Mouse (Mus musculus): ENCODE results near the gene Pdcd4. TPM values are rescaled to one million over a fixed set of nuclear protein-coding genes. Genes with fewer than 3 reads are reported as not detected.
"Not testable (repeated sequence)": the region's sequence is repeated elsewhere in the genome, so short reads cannot be mapped to it uniquely, and the experiment has no call there.

The Pdcd4 gene
- total and polyA plus RNA-seq, 2 experiments from 2014 or later, result 4.2 to 28.6 TPM

DNA sequence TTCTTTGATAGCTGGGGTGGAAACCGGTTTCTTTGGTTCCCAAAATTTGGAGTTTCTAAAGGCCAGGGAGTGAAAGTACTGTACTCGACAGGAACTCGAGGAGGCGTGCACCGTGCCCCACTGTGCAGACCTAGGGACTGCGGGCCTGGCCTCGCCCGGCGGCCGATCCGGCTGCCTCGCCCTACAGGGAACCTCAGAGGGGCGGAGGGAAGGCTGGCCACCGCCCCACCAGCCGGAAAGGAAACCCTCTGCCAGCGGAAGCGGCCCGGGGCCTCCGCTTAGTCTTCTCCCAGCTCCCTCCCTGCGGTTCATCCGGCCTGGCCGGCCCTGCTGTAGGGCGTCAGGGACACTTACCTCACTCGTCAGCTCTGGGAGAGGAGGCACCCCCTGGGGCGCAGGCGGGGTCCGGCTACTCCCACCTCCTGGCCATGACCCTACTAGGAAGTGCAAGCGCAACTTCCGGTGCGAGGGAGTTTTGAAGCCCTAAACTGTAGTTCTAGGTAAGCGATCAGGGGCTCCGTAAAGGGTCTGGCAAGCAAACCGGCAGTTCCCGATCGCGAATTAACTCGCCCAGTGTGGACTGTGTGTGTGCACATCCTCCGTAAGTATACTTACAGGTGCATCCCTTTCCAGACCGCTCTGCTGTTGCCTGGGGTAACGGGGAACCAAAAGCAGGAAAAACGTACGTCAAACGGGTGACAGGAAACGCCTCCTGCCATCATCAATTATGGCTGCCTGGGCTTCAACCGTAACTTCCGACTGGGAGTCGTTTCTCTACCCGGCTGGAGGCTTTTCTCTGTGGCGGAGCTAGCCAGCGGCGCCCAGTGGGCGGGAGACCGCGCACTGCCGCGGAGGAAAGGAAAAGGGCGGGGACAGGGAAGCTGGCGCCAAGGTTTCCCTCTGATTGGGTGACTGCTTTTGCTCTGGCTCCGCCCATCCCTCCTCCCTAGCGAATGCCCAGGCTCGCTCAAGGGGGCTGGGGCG, 52.1 kb downstream of the Pdcd4 start, which contains the start of the genes Shoc2 and Bbip1:
Gene Shoc2, plus strand, starts transcription at position 505 of the 984 bp plus-strand sequence.
Gene Bbip1, minus strand, starts transcription at position 826 of the 984 bp plus-strand sequence.
- TF ChIP-seq CTCF (IDR thresholded peaks at IDR 0.05; ENCODE audit: low read depth) (no peak), EP300 (IDR thresholded peaks at IDR 0.05; ENCODE audit: low read depth) (peak; percentile 95)
- peak within 1 kb of the TSS; percentile 83 for H3K4me2 ChIP-seq (ENCODE audit: low read depth, low read length)
- peak within 1 kb of the TSS; percentile 98 for H3K9ac ChIP-seq (replicated peaks; ENCODE audit: low read depth, low read length)
- H3K4me3 ChIP-seq (ENCODE audit: low read depth, low read length), result peak within 1 kb of the TSS; percentile 89
- H3K9me3 ChIP-seq (replicated peaks; ENCODE audit: control insufficient read depth, low read length), result no peaks in the 10 kb centered on the region
- peaks cover 15% of the 10 kb centered on the region for H3K4me1 ChIP-seq (ENCODE audit: control insufficient read depth, insufficient read depth)
- H3K27me3 ChIP-seq (ENCODE audit: control insufficient read depth, insufficient read depth, low read length), result no peaks in the 10 kb centered on the region
- peak within 1 kb of the TSS; percentile 96 for H3K27ac ChIP-seq (ENCODE audit: low read depth)
- WGBS, result under 1% methylated on average over 61 of the region's 62 CpGs
- no peaks in the 10 kb centered on the region for H3K36me3 ChIP-seq (replicated peaks; ENCODE audit: control insufficient read depth, insufficient read depth, low read length)
- DNase-seq (ENCODE audit: low spot score), result peak; percentile 100
- peak; percentile 92 for ATAC-seq (ENCODE audit: insufficient read depth, low read depth)

DNA sequence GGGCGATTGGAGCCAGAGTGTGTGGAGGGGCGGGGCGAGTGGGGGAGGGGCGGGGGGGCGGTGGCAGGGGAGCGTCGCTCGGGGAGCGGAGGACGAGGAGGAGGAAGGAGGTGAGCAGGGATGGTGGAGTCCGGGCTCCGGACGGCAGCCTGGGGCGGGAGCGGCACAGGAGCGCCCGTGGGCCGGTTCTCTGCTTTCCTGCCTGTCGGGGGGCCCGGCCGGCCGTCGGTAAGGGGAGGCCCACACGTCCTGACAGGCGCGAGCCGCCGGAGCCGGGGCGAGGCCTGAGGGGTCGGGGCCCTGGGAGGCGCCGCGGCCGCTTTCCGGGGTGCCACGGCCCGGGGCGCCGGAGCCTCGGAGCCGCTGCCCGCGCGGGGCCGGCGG, 52.7 kb downstream of the Pdcd4 start:
- peak overlapping the region; percentile 96 for H3K27ac ChIP-seq (ENCODE audit: low read depth)
- no peaks in the 10 kb centered on the region for H3K36me3 ChIP-seq (replicated peaks; ENCODE audit: control insufficient read depth, insufficient read depth, low read length)
- H3K4me2 ChIP-seq (ENCODE audit: low read depth, low read length), result peak overlapping the region; percentile 83
- peak overlapping the region; percentile 98 for H3K9ac ChIP-seq (replicated peaks; ENCODE audit: low read depth, low read length)
- TF ChIP-seq CTCF (IDR thresholded peaks at IDR 0.05; ENCODE audit: low read depth) (no peak), EP300 (IDR thresholded peaks at IDR 0.05; ENCODE audit: low read depth) (no peak)
- under 1% methylated on average over 36 of the region's 47 CpGs for WGBS
- ATAC-seq (ENCODE audit: insufficient read depth, low read depth), result no peak; the same call in 1 of the 2 replicates
- H3K4me3 ChIP-seq (ENCODE audit: low read depth, low read length), result peak overlapping the region; percentile 89
- H3K4me1 ChIP-seq (ENCODE audit: control insufficient read depth, insufficient read depth), result peaks cover 12% of the 10 kb centered on the region
- DNase-seq (ENCODE audit: low spot score), result no peak
- H3K9me3 ChIP-seq (replicated peaks; ENCODE audit: control insufficient read depth, low read length), result no peaks in the 10 kb centered on the region
- H3K27me3 ChIP-seq (ENCODE audit: control insufficient read depth, insufficient read depth, low read length), result no peaks in the 10 kb centered on the region

DNA sequence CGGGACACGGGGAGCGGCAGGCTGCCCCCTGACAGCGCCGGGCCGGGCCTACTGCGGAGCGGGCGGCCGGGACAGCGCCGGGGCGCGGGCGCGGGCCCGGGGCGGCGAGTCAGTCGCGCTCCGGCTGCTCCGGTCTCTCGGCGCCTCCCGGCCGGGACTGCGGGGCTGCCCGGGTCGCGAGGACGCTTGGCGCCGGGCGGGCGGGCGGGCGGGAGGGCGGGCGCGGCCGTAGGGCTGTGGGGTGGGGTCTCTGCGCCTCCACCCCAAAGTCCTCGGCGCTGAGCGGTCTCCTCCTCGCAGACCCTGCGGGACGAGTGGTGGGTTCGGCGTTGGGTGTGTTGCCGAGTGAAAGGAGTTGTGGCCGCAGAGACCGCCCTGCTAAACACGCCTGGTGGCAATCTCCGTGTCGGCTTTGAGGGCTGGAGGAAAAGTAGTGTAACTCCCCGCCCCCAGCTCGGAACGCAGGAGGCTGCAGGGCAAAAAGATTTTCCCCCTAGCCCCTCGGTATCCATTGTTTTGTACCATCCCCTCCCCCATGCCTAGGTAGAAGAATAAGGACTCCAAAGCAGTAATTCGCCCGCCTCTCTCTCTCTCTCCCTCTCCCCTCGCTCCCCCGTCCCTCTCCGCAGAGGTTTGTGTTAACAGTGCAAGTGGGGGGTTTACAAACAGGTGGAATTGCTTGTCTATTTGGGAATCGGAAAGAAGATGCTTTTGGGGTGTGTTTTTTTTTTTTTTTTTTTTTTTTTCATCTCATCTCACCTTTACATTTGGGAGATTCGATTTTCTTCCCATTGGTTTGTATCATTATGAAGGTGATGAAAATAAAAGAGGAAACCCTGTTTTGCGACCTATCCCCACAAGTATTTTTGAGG, 53.4 kb downstream of the Pdcd4 start:
- DNase-seq (ENCODE audit: low spot score) (peak; percentile 54), ATAC-seq (ENCODE audit: insufficient read depth, low read depth) (peak; percentile 6)
- no peaks in the 10 kb centered on the region for H3K27me3 ChIP-seq (ENCODE audit: control insufficient read depth, insufficient read depth, low read length)
- no peak for TF ChIP-seq CTCF (IDR thresholded peaks at IDR 0.05; ENCODE audit: low read depth)
- no peak for TF ChIP-seq EP300 (IDR thresholded peaks at IDR 0.05; ENCODE audit: low read depth)
- H3K27ac ChIP-seq (ENCODE audit: low read depth), result peak overlapping the region; percentile 96
- 2% methylated on average over 35 of the region's 69 CpGs for WGBS
- peak overlapping the region; percentile 98 for H3K9ac ChIP-seq (replicated peaks; ENCODE audit: low read depth, low read length)
- H3K4me2 ChIP-seq (ENCODE audit: low read depth, low read length), result peak overlapping the region; percentile 83
- H3K4me1 ChIP-seq (ENCODE audit: control insufficient read depth, insufficient read depth), result peaks cover 12% of the 10 kb centered on the region
- H3K4me3 ChIP-seq (ENCODE audit: low read depth, low read length), result peak overlapping the region; percentile 89
- no peaks in the 10 kb centered on the region for H3K9me3 ChIP-seq (replicated peaks; ENCODE audit: control insufficient read depth, low read length)
- no peaks in the 10 kb centered on the region for H3K36me3 ChIP-seq (replicated peaks; ENCODE audit: control insufficient read depth, insufficient read depth, low read length)

DNA sequence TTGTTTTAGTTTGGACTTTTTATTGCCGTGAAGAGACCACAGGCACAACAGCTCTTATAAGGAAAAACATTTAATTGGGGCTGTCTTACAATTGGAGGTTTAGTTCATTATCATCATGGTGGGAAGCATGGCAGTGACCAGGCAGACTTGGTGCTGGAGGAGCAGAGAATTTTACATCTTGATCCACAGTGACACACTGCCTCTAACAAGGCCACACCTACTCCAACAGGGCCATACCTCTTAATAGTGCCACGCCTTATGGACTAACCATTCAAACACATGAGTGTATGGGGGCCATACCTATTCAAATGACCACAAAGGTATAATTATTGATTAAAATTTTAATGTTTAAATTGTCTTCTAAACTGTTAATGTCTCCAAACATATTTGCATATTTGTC, 65.5 kb downstream of the Pdcd4 start:
- Histone ChIP-seq H3K9ac (replicated peaks; ENCODE audit: low read depth, low read length) (no peak overlapping the region), H3K4me2 (ENCODE audit: low read depth, low read length) (no peak overlapping the region), H3K9me3 (replicated peaks; ENCODE audit: control insufficient read depth, low read length) (no peaks in the 10 kb centered on the region), H3K4me3 (ENCODE audit: low read depth, low read length) (no peak overlapping the region), H3K36me3 (replicated peaks; ENCODE audit: control insufficient read depth, insufficient read depth, low read length) (no peaks in the 10 kb centered on the region), H3K4me1 (ENCODE audit: control insufficient read depth, insufficient read depth) (peaks cover 4% of the 10 kb centered on the region; the same call in 1 of the 2 replicates), H3K27ac (ENCODE audit: low read depth) (no peak overlapping the region), H3K27me3 (ENCODE audit: control insufficient read depth, insufficient read depth, low read length) (no peaks in the 10 kb centered on the region)
- no peak for TF ChIP-seq CTCF (IDR thresholded peaks at IDR 0.05; ENCODE audit: low read depth)
- TF ChIP-seq EP300 (IDR thresholded peaks at IDR 0.05; ENCODE audit: low read depth), result no peak
- DNase-seq (ENCODE audit: low spot score) (no peak), ATAC-seq (ENCODE audit: insufficient read depth, low read depth) (no peak)
- WGBS, result 93% methylated on average over 2 of the region's 2 CpGs

DNA sequence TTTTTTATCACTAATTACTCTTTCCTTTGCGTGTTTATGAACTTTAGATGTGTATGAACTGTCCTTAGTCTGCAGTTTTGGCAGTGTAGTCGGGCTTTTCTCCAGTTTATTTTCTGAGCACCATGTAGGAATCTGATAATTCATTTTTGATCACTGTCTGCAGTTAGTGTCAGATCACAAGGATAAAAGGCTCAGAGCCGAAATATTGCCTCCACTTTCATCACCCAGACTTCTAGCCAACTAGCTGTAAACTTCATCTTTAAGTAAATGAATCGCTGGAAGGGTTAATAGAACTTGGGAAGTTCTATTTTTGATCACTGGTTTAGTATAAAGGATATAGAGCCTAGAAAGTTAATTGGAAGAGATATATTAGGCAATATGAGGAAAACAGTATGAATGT, 70.5 kb downstream of the Pdcd4 start:
- DNase-seq (ENCODE audit: low spot score), result no peak
- Histone ChIP-seq H3K4me1 (ENCODE audit: control insufficient read depth, insufficient read depth) (no peaks in the 10 kb centered on the region), H3K4me3 (ENCODE audit: low read depth, low read length) (no peak overlapping the region), H3K4me2 (ENCODE audit: low read depth, low read length) (no peak overlapping the region), H3K36me3 (replicated peaks; ENCODE audit: control insufficient read depth, insufficient read depth, low read length) (no peaks in the 10 kb centered on the region), H3K9me3 (replicated peaks; ENCODE audit: control insufficient read depth, low read length) (no peaks in the 10 kb centered on the region), H3K27ac (ENCODE audit: low read depth) (no peak overlapping the region), H3K9ac (replicated peaks; ENCODE audit: low read depth, low read length) (no peak overlapping the region), H3K27me3 (ENCODE audit: control insufficient read depth, insufficient read depth, low read length) (no peaks in the 10 kb centered on the region)
- 86% methylated on average over 4 of the region's 4 CpGs for WGBS
- TF ChIP-seq EP300 (IDR thresholded peaks at IDR 0.05; ENCODE audit: low read depth) (no peak), CTCF (IDR thresholded peaks at IDR 0.05; ENCODE audit: low read depth) (no peak)
- no peak for ATAC-seq (ENCODE audit: insufficient read depth, low read depth)

DNA sequence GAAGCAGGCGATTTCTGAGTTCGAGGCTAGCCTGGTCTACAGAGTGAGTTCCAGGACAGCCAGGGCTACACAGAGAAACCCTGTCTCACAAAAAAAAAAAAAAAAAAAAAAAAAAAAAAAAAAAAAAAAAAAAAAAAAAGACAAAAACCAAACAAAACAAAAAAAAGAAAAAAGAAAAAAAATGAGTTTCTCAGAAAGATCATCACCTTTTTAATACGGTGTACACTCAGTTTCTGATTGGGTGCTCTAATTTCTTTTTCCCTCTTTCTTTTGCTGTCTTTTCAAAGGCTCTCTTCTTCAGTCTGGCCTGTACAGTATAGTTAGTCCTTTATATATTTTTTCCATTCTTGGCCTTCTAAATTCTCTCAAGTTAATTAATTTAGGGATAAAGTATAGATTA, 72.3 kb downstream of the Pdcd4 start:
- H3K4me3 ChIP-seq (ENCODE audit: low read depth, low read length); DNase-seq (ENCODE audit: low spot score); H3K36me3 ChIP-seq (replicated peaks; ENCODE audit: control insufficient read depth, insufficient read depth, low read length); H3K4me1 ChIP-seq (ENCODE audit: control insufficient read depth, insufficient read depth); H3K4me2 ChIP-seq (ENCODE audit: low read depth, low read length); H3K9me3 ChIP-seq (replicated peaks; ENCODE audit: control insufficient read depth, low read length); ATAC-seq (ENCODE audit: insufficient read depth, low read depth); H3K27me3 ChIP-seq (ENCODE audit: control insufficient read depth, insufficient read depth, low read length); H3K9ac ChIP-seq (replicated peaks; ENCODE audit: low read depth, low read length); H3K27ac ChIP-seq (ENCODE audit: low read depth): not testable (repeated sequence)
- 96% methylated on average over 3 of the region's 3 CpGs for WGBS
